Mouse (Mus musculus) layer of hippocampus, adult 2 months (tissue): ENCODE data around the gene Daam2. TPM values are rescaled to one million over a fixed set of nuclear protein-coding genes. Genes with fewer than 3 reads are reported as not detected.

Source experiments
- DNase-seq, 2 experiments: peaks; one replicate each; pipeline ENCODE4 v3.0.0; 2022; ENCODE audit warnings: low spot score in 2 of 2
- H3K27ac ChIP-seq: fragments of 200-600 bp; 2 replicates; pipeline ENCODE4 v1.8.1; 2022
- H3K4me3 ChIP-seq: fragments of 200-600 bp; 2 replicates; pipeline ENCODE4 v1.8.1; 2022; ENCODE audit warnings: mild to moderate bottlenecking
- CTCF ChIP-seq: fragments of 200-600 bp; conservative IDR thresholded peaks from 2 replicates; pipeline ENCODE4 v1.8.1; 2022; ENCODE audit warnings: antibody characterized with exemption, mild to moderate bottlenecking, moderate library complexity
- total RNA-seq, 2 experiments: library from RNA; stranded (reverse); gene quantifications; 2 replicates each; pipeline ENCODE4 v1.2.3; 2021

Daam2 gene
- total RNA-seq, 2 experiments from 2014 or later = 61.2 to 66.7 TPM

DNA sequence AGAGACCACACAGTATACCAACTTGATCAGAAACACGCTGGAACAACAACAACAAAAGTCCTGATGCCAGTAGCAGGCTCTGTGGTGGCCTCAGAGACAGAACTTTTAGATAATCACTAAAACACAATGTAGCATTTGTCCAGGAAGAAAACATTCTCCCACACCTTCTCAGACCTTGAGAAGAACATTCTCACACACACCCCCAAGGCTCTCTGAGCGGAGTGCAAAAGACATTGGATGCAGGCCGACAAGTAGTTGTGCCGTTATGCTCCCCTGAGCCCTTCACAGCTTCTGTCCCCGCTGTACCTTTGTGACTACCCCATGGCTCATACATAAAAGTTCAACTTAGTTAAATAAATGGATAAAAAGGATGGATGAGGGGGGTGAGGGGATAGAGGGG is 37.6 kb downstream of the Daam2 start:
- TF ChIP-seq CTCF = no peak
- DNase-seq = no peak
- Histone ChIP-seq H3K27ac (peak overlapping the region; percentile 74), H3K4me3 (no peak overlapping the region)

DNA sequence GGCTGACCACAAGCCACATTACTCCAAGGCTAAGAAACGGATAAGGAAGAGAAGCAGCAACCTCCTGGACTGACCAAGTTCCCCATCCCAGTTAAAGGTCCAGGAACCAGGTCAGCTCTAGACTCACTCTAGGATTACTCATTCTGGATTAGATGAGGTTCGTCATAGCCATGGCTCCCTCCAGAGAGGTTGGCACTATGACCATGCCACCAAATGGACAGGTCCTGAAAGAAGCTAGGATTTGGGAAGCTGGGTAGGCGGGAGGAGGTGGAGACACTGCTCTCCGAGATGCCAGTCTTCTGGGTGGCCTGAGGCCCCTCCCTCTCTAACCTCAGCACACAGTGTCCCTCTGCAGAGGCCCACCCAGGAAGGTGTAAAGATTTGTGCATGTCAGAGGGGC is 38.2 kb downstream of the Daam2 start:
- no peak for TF ChIP-seq CTCF
- Histone ChIP-seq H3K27ac (peak overlapping the region; percentile 74), H3K4me3 (no peak overlapping the region)
- no peak for DNase-seq

DNA sequence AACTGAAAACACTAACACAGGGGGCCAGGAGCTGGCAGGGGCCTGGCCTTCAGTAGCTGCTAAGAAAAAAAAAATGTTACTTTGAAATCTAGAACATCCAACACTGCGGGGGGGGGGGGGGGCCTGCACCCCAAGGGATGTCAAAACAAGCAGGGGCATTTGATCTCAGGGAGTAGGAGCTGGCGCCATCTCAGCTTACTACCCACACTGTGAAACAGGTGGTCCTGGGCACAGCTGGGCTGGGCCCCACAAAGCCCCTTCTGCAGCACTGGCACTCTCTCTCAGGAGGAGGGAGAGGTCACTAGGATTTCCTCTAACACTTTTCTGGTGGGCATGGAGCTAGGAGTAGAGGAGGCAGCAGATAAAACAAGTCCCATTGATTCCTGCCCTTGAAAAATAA is 39.6 kb downstream of the Daam2 start:
- TF ChIP-seq CTCF = no peak
- DNase-seq = no peak
- Histone ChIP-seq H3K4me3 (no peak overlapping the region), H3K27ac (peak overlapping the region; percentile 62)

DNA sequence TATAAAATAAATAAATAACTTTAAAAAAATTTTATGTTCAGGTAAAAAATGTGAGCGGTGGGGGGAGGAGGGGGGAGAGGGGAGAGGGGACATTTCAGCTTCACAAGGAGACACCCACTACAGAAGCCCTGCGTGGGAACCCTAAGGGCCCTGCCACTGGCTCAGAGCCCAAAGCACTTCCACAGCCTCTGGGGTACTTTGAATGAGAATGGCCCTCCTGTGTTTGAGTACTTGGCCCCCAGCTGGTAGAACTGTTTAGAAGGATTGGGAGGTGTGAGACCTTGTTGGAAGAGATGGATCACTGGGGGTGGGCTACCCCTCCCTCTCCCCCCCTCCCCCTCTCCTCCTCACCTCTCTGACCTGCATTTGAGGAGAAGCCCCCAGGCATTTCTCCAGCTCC is 41.7 kb downstream of the Daam2 start:
- no peak overlapping the region for H3K27ac ChIP-seq
- H3K4me3 ChIP-seq = no peak overlapping the region
- no peak for DNase-seq
- no peak for TF ChIP-seq CTCF

DNA sequence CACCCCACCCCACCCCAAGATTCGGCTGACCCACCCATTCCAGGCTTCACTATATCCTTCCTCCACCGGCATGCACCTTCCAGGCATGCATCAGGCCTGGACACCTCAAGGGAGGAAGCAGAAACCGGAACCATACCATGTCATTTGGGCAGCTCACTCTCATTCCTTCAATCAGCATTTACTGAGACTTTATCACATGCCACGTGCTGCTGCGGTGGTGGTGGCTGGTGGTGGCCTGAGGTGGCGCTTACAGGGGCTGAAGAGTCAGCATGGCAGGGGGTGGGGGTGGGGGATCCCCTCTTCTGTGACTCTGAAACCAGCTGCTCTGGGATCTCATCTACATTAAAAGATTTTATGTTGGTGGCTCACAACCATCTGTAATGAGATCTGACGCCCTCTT is 42.1 kb downstream of the Daam2 start:
- no peak for DNase-seq
- no peak overlapping the region for H3K4me3 ChIP-seq
- H3K27ac ChIP-seq = no peak overlapping the region
- no peak for TF ChIP-seq CTCF

DNA sequence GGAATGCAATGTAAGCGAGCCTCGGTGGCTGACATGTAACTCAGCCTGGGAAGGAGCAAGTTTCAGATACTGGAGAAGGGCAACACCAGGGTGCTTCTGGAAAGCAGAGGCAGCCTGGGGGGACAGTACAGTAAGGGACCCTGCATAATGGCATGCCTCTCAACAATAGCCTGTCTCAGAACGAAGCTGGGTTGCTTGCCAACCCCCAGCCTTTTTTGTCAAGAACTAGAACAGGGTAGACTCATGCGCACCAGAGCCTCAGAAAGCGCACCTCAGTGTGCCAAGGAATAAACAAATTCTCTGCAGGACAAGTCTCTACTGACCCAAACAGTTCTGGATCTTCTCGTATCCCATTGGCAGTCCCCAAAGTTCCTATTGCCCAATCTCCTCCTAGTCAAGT is 43.5 kb downstream of the Daam2 start:
- TF ChIP-seq CTCF = no peak
- no peak for DNase-seq
- peak overlapping the region; percentile 80 for H3K27ac ChIP-seq

DNA sequence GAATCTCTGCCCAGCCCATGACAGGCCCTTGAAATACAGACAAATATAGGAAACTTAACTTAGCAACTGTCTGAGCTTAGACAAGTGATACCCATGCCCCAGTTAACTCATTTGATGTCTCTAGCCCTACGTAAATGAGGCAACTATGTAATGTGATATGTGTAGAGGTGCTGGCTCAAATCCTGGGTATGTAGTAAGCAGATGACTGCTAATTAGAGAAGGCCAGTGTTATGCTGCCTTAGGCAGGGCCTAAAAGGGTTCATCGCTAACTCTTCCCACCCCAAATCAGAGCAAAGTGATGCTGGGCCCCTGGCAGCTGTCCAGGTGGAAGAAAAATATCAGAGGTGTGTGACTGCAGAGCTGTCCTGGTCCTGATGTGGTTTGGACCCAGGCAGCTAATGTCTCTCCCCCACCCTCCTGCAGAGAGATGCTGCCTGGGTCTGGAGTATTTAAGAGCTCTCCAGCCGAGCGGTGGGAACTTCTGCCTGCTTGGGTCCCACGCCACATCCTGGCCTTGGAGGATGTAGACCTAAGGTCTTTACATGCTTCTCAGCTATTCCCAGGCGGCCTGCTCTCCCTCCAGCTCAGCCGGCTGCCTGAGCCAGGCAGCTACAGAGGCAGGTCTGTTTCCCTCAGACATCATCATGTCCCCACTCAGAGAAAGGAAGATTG is 44.4 kb downstream of the Daam2 start:
- DNase-seq = no peak
- H3K27ac ChIP-seq = peak overlapping the region; percentile 80
- TF ChIP-seq CTCF = no peak

More for the DNA sequence above, 43.5 kb downstream of the Daam2 start:
- H3K4me3 ChIP-seq = no peak overlapping the region

DNA sequence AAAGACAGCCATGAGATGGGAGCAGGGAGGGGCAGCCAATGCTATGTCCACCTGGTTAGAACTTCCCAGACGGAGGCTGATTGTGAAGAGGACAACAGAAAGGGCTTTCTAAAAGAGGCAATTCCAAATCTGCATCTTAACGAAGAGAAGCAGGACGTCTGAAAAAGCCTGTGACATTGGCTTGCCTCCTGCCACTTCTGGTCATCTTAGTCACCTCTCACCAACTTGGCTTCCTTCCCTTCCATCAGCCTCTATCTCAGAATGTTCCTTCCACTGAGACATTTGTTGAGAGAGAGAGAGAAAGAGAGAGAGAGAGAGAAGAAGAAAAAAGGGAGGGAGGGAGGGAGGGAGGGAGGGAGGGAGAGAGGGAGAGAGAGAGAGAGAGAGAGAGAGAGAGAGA is 47.1 kb downstream of the Daam2 start:
- Histone ChIP-seq H3K27ac (peak overlapping the region; percentile 48; the same call in 1 of the 2 replicates), H3K4me3 (no peak overlapping the region)
- TF ChIP-seq CTCF = no peak
- DNase-seq = no peak

More for the DNA sequence above, 44.4 kb downstream of the Daam2 start:
- H3K4me3 ChIP-seq = no peak overlapping the region

DNA sequence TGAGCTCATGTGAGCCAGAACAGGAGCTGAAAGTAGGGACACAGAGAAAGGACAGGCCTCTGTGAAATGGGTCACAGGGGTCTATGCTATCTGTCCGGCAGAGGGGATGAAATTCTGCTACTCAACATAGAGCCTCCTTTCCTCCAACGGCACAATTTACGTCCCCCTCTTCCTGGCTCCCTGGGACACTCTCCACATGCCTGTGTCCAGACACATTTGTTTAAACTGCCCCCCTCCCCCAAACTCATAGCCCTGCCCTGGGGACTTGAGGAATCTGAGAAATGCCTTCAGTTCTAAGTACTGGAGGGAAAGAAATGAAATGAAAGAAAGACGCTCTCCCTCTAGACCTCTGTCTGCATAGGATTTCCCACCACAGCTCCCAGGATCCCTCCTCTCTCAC is 48.5 kb downstream of the Daam2 start:
- Histone ChIP-seq H3K27ac (no peak overlapping the region; the same call in 1 of the 2 replicates), H3K4me3 (no peak overlapping the region)
- DNase-seq = no peak
- TF ChIP-seq CTCF = no peak

DNA sequence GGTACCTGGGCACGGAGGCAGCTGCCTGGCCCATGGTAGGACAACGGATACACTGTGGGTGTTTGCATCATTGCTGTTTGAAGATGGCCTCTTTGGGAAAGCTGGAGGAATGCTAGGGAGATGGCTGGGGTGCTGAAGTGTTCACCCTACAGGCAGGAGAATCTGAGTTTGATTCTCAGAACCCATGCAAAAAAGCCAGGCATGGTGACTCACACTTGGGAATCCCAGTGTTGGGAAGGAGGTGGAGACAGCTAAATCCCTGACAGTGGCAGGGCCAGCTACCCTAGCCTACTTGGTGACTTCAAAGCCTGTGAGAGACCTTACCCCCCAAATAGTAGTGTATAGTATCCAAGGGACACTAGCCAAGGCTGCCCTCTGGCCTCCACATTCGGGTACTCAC is 49.0 kb downstream of the Daam2 start:
- Histone ChIP-seq H3K27ac (no peak overlapping the region; the same call in 1 of the 2 replicates), H3K4me3 (no peak overlapping the region)
- no peak for TF ChIP-seq CTCF
- no peak for DNase-seq

DNA sequence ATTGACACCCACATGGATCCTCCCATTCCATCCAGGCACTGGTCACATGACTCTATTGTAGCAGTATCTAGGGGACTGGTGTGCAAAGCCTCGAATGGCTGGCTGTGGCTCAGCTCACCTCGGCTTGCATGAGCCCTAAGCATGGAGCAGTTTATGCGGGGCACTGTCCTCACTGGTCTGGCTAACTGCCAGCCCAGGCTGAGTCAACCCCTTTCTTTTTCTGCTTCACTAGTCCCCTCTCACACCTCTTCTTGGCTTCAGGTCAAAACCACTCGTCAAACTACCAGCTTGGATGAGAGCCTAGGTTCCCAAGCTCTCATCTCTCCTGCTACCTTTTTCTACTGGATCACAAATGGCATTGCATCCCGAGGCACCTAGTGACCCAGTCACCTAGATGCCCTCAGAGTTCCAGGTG is 51.5 kb downstream of the Daam2 start:
- H3K27ac ChIP-seq = peak overlapping the region; percentile 12; the same call in 1 of the 2 replicates
- DNase-seq = no peak
- no peak for TF ChIP-seq CTCF

DNA sequence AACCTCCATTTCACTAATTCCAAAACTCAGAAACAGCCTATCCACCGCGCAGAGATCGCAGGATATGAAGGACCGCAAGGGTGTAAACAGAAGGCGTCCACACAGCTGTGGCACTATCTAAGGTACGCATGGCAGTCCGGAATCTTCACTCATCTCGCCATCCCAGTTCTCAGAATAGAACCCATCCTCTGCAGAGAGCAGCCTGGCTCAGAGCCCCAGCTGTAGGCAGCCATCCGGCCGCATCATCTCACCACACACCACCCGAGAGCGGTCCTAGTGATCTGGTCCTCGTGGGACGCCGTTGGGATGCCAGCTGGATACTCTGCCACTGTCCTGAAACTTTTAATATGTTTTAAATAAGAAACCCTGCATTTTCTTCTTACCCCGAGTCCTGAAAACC is 54.7 kb downstream of the Daam2 start:
- H3K27ac ChIP-seq = no peak overlapping the region
- TF ChIP-seq CTCF = no peak
- no peak for DNase-seq
- H3K4me3 ChIP-seq = no peak overlapping the region

More for the DNA sequence above, 51.5 kb downstream of the Daam2 start:
- no peak overlapping the region for H3K4me3 ChIP-seq

DNA sequence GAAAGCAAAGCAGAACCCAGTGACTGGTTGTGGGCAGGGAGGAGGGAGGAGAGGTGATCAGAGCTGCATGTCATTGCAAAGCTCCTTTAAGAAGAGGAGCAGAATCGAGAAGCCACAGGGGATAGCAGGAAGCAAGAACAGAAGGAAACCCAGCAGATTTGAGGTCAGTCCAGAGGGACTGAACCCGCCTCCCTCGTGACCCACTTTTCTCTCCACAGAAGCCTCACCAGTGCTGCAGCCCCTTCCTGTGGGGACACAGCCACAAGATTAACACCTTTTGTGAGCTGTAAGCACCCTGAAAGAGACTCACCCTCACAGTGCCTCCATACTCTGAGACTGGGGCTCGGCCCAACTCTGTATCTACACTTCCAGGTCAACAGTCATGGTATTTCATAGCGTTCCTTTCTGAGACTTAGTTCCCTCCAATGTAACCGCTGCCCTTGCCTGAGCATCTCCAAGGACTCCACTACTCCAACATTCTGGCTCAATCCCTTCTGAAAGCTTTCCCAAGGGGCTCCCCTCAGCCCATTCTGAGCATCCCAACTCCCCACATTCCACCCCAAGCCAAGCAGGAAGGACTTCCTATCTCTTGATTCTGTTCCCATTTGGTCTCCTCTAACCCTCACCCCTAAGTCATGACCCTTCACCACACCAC is 60.8 kb downstream of the Daam2 start:
- DNase-seq = no peak
- peak overlapping the region; percentile 33; the same call in 1 of the 2 replicates for H3K27ac ChIP-seq
- no peak overlapping the region for H3K4me3 ChIP-seq
- TF ChIP-seq CTCF = peak; percentile 48

DNA sequence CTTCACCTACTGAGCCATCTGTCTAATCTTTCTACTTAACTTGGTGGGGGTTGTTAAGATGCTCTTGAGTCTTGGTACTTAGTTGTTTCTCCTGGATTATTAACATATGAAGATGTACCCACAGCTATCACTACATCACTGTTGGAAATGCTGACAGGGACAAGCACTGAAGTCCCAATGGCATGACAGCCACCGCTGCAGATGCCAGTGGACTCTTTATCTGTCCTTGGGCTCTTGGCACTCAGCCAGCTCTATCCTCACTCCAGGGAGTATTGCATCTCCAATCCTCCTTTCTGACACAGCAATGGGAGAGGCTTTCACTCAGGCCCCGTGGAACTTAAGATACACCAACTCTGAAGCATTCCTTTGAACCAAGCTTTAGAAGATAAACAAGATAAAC is 63.9 kb downstream of the Daam2 start:
- Histone ChIP-seq H3K4me3 (no peak overlapping the region), H3K27ac (no peak overlapping the region; the same call in 1 of the 2 replicates)
- no peak for TF ChIP-seq CTCF
- DNase-seq = no peak
